Mouse (Mus musculus) heart, adult 2 months (tissue): ENCODE measurements at regions not wholly inside any gene's neighbourhood (a gene's known extent, or its start where the extent isn't known, plus 50 kb on each side); places are given as distances from the start of the nearest gene placed in this dataset.

ENCODE experiments used
- CTCF ChIP-seq: fragments of 200-600 bp; IDR thresholded peaks from 2 replicates; pipeline ENCODE4 v1.8.1; 2022; ENCODE audit warnings: antibody characterized with exemption, mild to moderate bottlenecking, moderate library complexity
- EP300 ChIP-seq: fragments of 200-500 bp; IDR thresholded peaks from 2 replicates; pipeline ENCODE4 v1.6.1; 2011; ENCODE audit warnings: low read depth, low read length, control low read depth; ENCODE audit not compliant: insufficient read depth

DNA sequence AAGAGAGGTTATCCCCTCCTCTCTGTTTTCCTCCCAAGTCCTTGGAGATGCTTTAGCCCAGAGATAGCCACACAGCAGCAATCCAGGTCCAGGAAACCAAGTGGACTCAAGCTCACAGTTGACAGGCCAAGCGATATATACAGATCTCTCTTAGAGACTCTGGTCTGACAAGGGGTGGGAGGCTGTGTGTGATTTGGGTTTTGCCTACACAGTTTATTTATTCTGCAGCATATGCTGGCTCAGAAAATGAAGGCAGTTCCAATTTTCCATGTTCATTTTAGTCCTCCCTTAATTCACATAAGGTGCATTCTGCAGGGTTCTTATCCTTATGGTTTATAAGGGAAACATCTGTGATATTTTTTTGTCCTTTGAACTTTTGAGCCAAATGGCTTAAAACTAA lies 595.0 kb upstream of the Apob start:
- TF ChIP-seq EP300 (no peak), CTCF (no peak)
